Mouse (Mus musculus) heart, embryonic 14.5 days (tissue): ENCODE data around the gene Chchd3. TPM values are rescaled to one million over a fixed set of nuclear protein-coding genes. Genes with fewer than 3 reads are reported as not detected.

ENCODE experiments used
- ATAC-seq: fragments of 200-750 bp; cut with Nextera tagmentation; 2 replicates; pipeline ENCODE4 v1.8.0; 2017; ENCODE audit warnings: low read depth, moderate TSS enrichment; ENCODE audit not compliant: insufficient number of reproducible peaks, insufficient read depth, low FRiP score
- H3K27ac ChIP-seq, 2 experiments: fragments of 200-500 bp in 1 of 2; fragments of 300-500 bp in 1 of 2; sonication (generic) in 1 of 2; replicated peaks in 1 of 2; 2 replicates each; pipeline ENCODE4 v1.5.1; 2012 to 2014; ENCODE audit warnings: low read depth in 2 of 2, low read length in 2 of 2, control low read depth in 1 of 2, mild to moderate bottlenecking in 1 of 2, mixed read lengths in 1 of 2; ENCODE audit not compliant: control insufficient read depth in 1 of 2, insufficient read depth in 1 of 2
- H3K27me3 ChIP-seq: fragments of 300-500 bp; sonication (generic); 2 replicates; pipeline ENCODE4 v1.6.1; 2014; ENCODE audit warnings: mild to moderate bottlenecking, low read length, control low read depth; ENCODE audit not compliant: control insufficient read depth, insufficient read depth
- H3K36me3 ChIP-seq: fragments of 300-500 bp; sonication (generic); 2 replicates; pipeline ENCODE4 v1.6.1; 2014; ENCODE audit warnings: mild to moderate bottlenecking, control low read depth, low read length, mixed read lengths; ENCODE audit not compliant: control insufficient read depth, insufficient read depth
- H3K4me1 ChIP-seq, 2 experiments: fragments of 200-500 bp in 1 of 2; fragments of 300-500 bp in 1 of 2; sonication (generic) in 1 of 2; 2 replicates each; pipeline ENCODE4 v1.6.1; 2012 to 2014; ENCODE audit warnings: low read length in 2 of 2, control low read depth in 1 of 2, mixed read lengths in 1 of 2; ENCODE audit not compliant: control insufficient read depth in 2 of 2, insufficient read depth in 2 of 2
- H3K4me2 ChIP-seq: fragments of 300-500 bp; sonication (generic); 2 replicates; pipeline ENCODE4 v1.6.1; 2014; ENCODE audit warnings: mild to moderate bottlenecking, low read length
- H3K4me3 ChIP-seq, 2 experiments: fragments of 200-500 bp in 1 of 2; fragments of 300-500 bp in 1 of 2; sonication (generic) in 1 of 2; 2 replicates each; pipeline ENCODE4 v1.5.1; 2012 to 2014; ENCODE audit warnings: low read length in 2 of 2, mild to moderate bottlenecking in 2 of 2, control low read depth in 1 of 2, low read depth in 1 of 2, moderate library complexity in 1 of 2; ENCODE audit not compliant: control insufficient read depth in 1 of 2, insufficient read depth in 1 of 2
- H3K9ac ChIP-seq: fragments of 300-500 bp; sonication (generic); 2 replicates; pipeline ENCODE4 v1.6.1; 2014; ENCODE audit warnings: mild to moderate bottlenecking, low read length
- H3K9me3 ChIP-seq: fragments of 300-500 bp; sonication (generic); 2 replicates; pipeline ENCODE4 v1.6.1; 2016; ENCODE audit warnings: low read length, control low read depth; ENCODE audit not compliant: control insufficient read depth
- WGBS: fragments of 180-500 bp; shearing (Covaris S2); extraction: QIAGEN DNeasy Blood & Tissue Kit; methylation state at CpG from one replicate; pipeline ENCODE4 v1.1.7; 2014; 5-methylcytosine and 5-hydroxymethylcytosine counted together
- polyA plus RNA-seq: library from polyadenylated mRNA; unstranded; fragments of >200 nt; fragmentation: Nextera tagmentation; extraction: Ambion mirVana; gene quantifications from 2 replicates; pipeline ENCODE4 v1.2.1, GENCODE M21; 2014

Gene Chchd3
- polyA plus RNA-seq, 1 experiment from 2014 or later, result 208 TPM

GRCm38 (mm10) chr6:32787399-32787798, 272.7 kb downstream of the Chchd3 start:
- no peaks in the 10 kb centered on the region; a peak in 1 of 4 replicates for H3K4me1 ChIP-seq
- peaks cover 39% of the 10 kb centered on the region for H3K36me3 ChIP-seq
- no peak overlapping the region for H3K9ac ChIP-seq
- no peak overlapping the region for H3K4me3 ChIP-seq
- no peaks in the 10 kb centered on the region for H3K9me3 ChIP-seq
- no peak overlapping the region for H3K4me2 ChIP-seq
- 56% methylated on average over 1 of the region's 1 CpGs for WGBS
- no peak for ATAC-seq
- no peaks in the 10 kb centered on the region for H3K27me3 ChIP-seq
- no peak overlapping the region for H3K27ac ChIP-seq

GRCm38 (mm10) chr6:32786196-32786595, 273.9 kb downstream of the Chchd3 start:
- H3K27me3 ChIP-seq, result no peaks in the 10 kb centered on the region
- peaks cover 27% of the 10 kb centered on the region for H3K36me3 ChIP-seq
- WGBS, result 94% methylated on average over 5 of the region's 5 CpGs
- no peaks in the 10 kb centered on the region for H3K9me3 ChIP-seq
- H3K4me1 ChIP-seq, result peaks cover 0 to under 1% of the 10 kb centered on the region in 2 experiments; a peak in 1 of 4 replicates
- H3K4me3 ChIP-seq, result no peak overlapping the region
- no peak overlapping the region for H3K9ac ChIP-seq
- H3K4me2 ChIP-seq, result no peak overlapping the region
- no peak for ATAC-seq
- no peak overlapping the region for H3K27ac ChIP-seq

- no peak for ATAC-seq
- 47% methylated on average over 4 of the region's 4 CpGs for WGBS
- no peak overlapping the region for H3K27ac ChIP-seq
- no peaks in the 10 kb centered on the region for H3K27me3 ChIP-seq
- no peak overlapping the region for H3K4me3 ChIP-seq
- no peak overlapping the region for H3K4me2 ChIP-seq
- no peak overlapping the region for H3K9ac ChIP-seq
- peaks cover 7% of the 10 kb centered on the region; the same call in 1 of the 2 replicates for H3K36me3 ChIP-seq
- peaks cover 9 to 11% of the 10 kb centered on the region in 2 experiments for H3K4me1 ChIP-seq
- no peaks in the 10 kb centered on the region for H3K9me3 ChIP-seq
These were observed 277.0 kb downstream of the Chchd3 start for GRCm38 (mm10) chr6:32783102-32783501.

- WGBS, result 13% methylated on average over 11 of the region's 11 CpGs
- no peaks in the 10 kb centered on the region for H3K9me3 ChIP-seq
- H3K4me2 ChIP-seq, result peak overlapping the region; percentile 52
- peaks cover 9 to 11% of the 10 kb centered on the region in 2 experiments for H3K4me1 ChIP-seq
- no peaks in the 10 kb centered on the region for H3K36me3 ChIP-seq
- 0 out of 4 replicates have a peak overlapping the region, but pooled peaks of 1 of the 2 experiments have one; percentile 4 for H3K4me3 ChIP-seq
- H3K27ac ChIP-seq, result peak overlapping the region in 1 of 2 experiments; percentile 44; a peak in 1 of 4 replicates
- no peaks in the 10 kb centered on the region for H3K27me3 ChIP-seq
- ATAC-seq, result 0 out of 2 replicates have a peak, but pooled peaks have one; percentile 50
- peak overlapping the region; percentile 45; the same call in 1 of the 2 replicates for H3K9ac ChIP-seq
These were observed 279.5 kb downstream of the Chchd3 start for GRCm38 (mm10) chr6:32780602-32781001.

- no peak overlapping the region for H3K27ac ChIP-seq
- H3K4me3 ChIP-seq, result no peak overlapping the region
- ATAC-seq, result no peak
- H3K36me3 ChIP-seq, result no peaks in the 10 kb centered on the region
- 67% methylated on average over 11 of the region's 11 CpGs for WGBS
- no peaks in the 10 kb centered on the region for H3K27me3 ChIP-seq
- H3K4me2 ChIP-seq, result no peak overlapping the region
- no peaks in the 10 kb centered on the region for H3K9me3 ChIP-seq
- no peak overlapping the region for H3K9ac ChIP-seq
- H3K4me1 ChIP-seq, result peaks cover 9 to 11% of the 10 kb centered on the region in 2 experiments
These were observed 283.7 kb downstream of the Chchd3 start for GRCm38 (mm10) chr6:32776384-32776783.

GRCm38 (mm10) chr6:32754524-32754923, 305.5 kb downstream of the Chchd3 start:
- Histone ChIP-seq H3K27ac (no peak overlapping the region), H3K27me3 (no peaks in the 10 kb centered on the region), H3K4me1 (no peaks in the 10 kb centered on the region), H3K4me2 (no peak overlapping the region), H3K36me3 (no peaks in the 10 kb centered on the region), H3K4me3 (no peak overlapping the region), H3K9ac (no peak overlapping the region), H3K9me3 (0 out of 2 replicates have a peak, but pooled peaks cover 4% of the 10 kb centered on the region)
- WGBS, result 59% methylated on average over 10 of the region's 10 CpGs
- no peak for ATAC-seq

- Histone ChIP-seq H3K27me3 (no peaks in the 10 kb centered on the region), H3K4me3 (no peak overlapping the region), H3K9ac (no peak overlapping the region), H3K4me1 (no peaks in the 10 kb centered on the region), H3K27ac (no peak overlapping the region), H3K36me3 (no peaks in the 10 kb centered on the region), H3K4me2 (no peak overlapping the region), H3K9me3 (0 out of 2 replicates have a peak, but pooled peaks cover 5% of the 10 kb centered on the region)
- ATAC-seq, result no peak
- WGBS, result 95% methylated on average over 1 of the region's 1 CpGs
These were observed 310.2 kb downstream of the Chchd3 start for GRCm38 (mm10) chr6:32749821-32750220.

- no peak for ATAC-seq
- H3K4me2 ChIP-seq, result no peak overlapping the region
- 0 out of 2 replicates have a peak, but pooled peaks cover 5% of the 10 kb centered on the region for H3K9me3 ChIP-seq
- H3K27ac ChIP-seq, result no peak overlapping the region
- H3K36me3 ChIP-seq, result no peaks in the 10 kb centered on the region
- WGBS, result 91% methylated on average over 6 of the region's 6 CpGs
- no peaks in the 10 kb centered on the region for H3K4me1 ChIP-seq
- H3K9ac ChIP-seq, result no peak overlapping the region
- H3K27me3 ChIP-seq, result no peaks in the 10 kb centered on the region
- H3K4me3 ChIP-seq, result no peak overlapping the region
These were observed 311.3 kb downstream of the Chchd3 start for GRCm38 (mm10) chr6:32748777-32749176.
